Mouse (Mus musculus) MEL (cell line): ENCODE data around the gene Stx6. TPM values are rescaled to one million over a fixed set of nuclear protein-coding genes. Genes with fewer than 3 reads are reported as not detected.

Source experiments
- DNase-seq: peaks from one replicate; pipeline ENCODE4 v3.0.0; 2011; ENCODE audit warnings: low read depth, low spot score
- H3K27ac ChIP-seq: 2 replicates; pipeline ENCODE4 v1.5.1; 2012; ENCODE audit warnings: low read depth, mild to moderate bottlenecking, control low read depth, low read length, moderate library complexity; ENCODE audit not compliant: control insufficient read depth
- H3K27me3 ChIP-seq, 2 experiments: fragments of 150-350 bp in 1 of 2; sonication (generic) in 1 of 2; 2 replicates each; pipeline ENCODE4 v1.6.1; 2012; ENCODE audit warnings: low read length in 2 of 2, mild to moderate bottlenecking in 2 of 2, improper control_type of control experiment in 1 of 2, moderate library complexity in 1 of 2; ENCODE audit not compliant: insufficient read depth in 2 of 2, control insufficient read depth in 1 of 2
- H3K36me3 ChIP-seq, 2 experiments: 2 replicates each; pipeline ENCODE4 v1.6.1; 2012 to 2014; ENCODE audit warnings: low read length in 2 of 2, improper control_type of control experiment in 1 of 2, inconsistent platforms in 1 of 2, mild to moderate bottlenecking in 1 of 2; ENCODE audit not compliant: insufficient read depth in 2 of 2, control insufficient read depth in 1 of 2
- H3K4me1 ChIP-seq, 2 experiments: fragments of 150-350 bp in 1 of 2; sonication (generic) in 1 of 2; 2 replicates each; pipeline ENCODE4 v1.6.1; 2012; ENCODE audit warnings: low read length in 2 of 2, improper control_type of control experiment in 1 of 2, mild to moderate bottlenecking in 1 of 2; ENCODE audit not compliant: insufficient read depth in 2 of 2, control insufficient read depth in 1 of 2
- H3K4me3 ChIP-seq, 2 experiments: fragments of 150-350 bp in 1 of 2; sonication (generic) in 1 of 2; 2 replicates each; pipeline ENCODE4 v1.5.1; 2012; ENCODE audit warnings: low read depth in 2 of 2, low read length in 2 of 2, mild to moderate bottlenecking in 2 of 2, moderate library complexity in 2 of 2, control low read depth in 1 of 2, improper control_type of control experiment in 1 of 2; ENCODE audit not compliant: control insufficient read depth in 1 of 2, insufficient read depth in 1 of 2
- H3K79me2 ChIP-seq: 2 replicates; pipeline ENCODE4 v1.6.1; 2012; ENCODE audit warnings: mild to moderate bottlenecking, low read length, moderate library complexity; ENCODE audit not compliant: control insufficient read depth, poor library complexity, insufficient read depth
- H3K9ac ChIP-seq: 2 replicates; pipeline ENCODE4 v1.6.1; 2012; ENCODE audit warnings: low read depth, mild to moderate bottlenecking, control low read depth, low read length, moderate library complexity; ENCODE audit not compliant: control insufficient read depth, poor library complexity, severe bottlenecking
- H3K9me3 ChIP-seq: fragments of 150-350 bp; sonication (generic); replicated peaks from 2 replicates; pipeline ENCODE4 v1.6.1; 2012; ENCODE audit warnings: mild to moderate bottlenecking, low read length, improper control_type of control experiment, moderate library complexity; ENCODE audit not compliant: insufficient read depth
- CTCF ChIP-seq, 3 experiments: IDR thresholded peaks in 2 of 3; conservative IDR thresholded peaks in 1 of 3; 2 replicates each; pipeline ENCODE4 v1.5.1; 2011 to 2012; ENCODE audit warnings: low read length in 3 of 3, low read depth in 2 of 3, mild to moderate bottlenecking in 2 of 3, improper control_type of control experiment in 1 of 3, inconsistent platforms in 1 of 3, mixed read lengths in 1 of 3, moderate library complexity in 1 of 3; ENCODE audit not compliant: control insufficient read depth in 1 of 3, insufficient read depth in 1 of 3, poor library complexity in 1 of 3, severe bottlenecking in 1 of 3
- E2F4 ChIP-seq: IDR thresholded peaks from 2 replicates; pipeline ENCODE4 v1.6.1; 2011; ENCODE audit warnings: low read depth, low read length, improper control_type of control experiment, borderline replicate concordance
- ELF1 ChIP-seq: IDR thresholded peaks from 2 replicates; pipeline ENCODE4 v1.6.1; 2014; ENCODE audit warnings: low read depth, mild to moderate bottlenecking, inconsistent platforms, low read length, improper control_type of control experiment, moderate library complexity
- EP300 ChIP-seq, 2 experiments: IDR thresholded peaks; 2 replicates each; pipeline ENCODE4 v1.6.1; 2011; ENCODE audit warnings: improper control_type of control experiment in 2 of 2, low read length in 2 of 2, low read depth in 1 of 2, mild to moderate bottlenecking in 1 of 2
- ETS1 ChIP-seq: IDR thresholded peaks from 2 replicates; pipeline ENCODE4 v1.6.1; 2012; ENCODE audit warnings: low read depth, mild to moderate bottlenecking, inconsistent platforms, low read length, improper control_type of control experiment, moderate library complexity
- JUND ChIP-seq: IDR thresholded peaks from 2 replicates; pipeline ENCODE4 v1.6.1; 2011; ENCODE audit warnings: low read depth, mild to moderate bottlenecking, improper control_type of control experiment, low read length
- MAFK ChIP-seq: IDR thresholded peaks from 2 replicates; pipeline ENCODE4 v1.6.1; 2011; ENCODE audit warnings: low read depth, mild to moderate bottlenecking, low read length, improper control_type of control experiment, borderline replicate concordance
- MAZ ChIP-seq: IDR thresholded peaks from 2 replicates; pipeline ENCODE4 v1.6.1; 2012; ENCODE audit warnings: low read depth, mild to moderate bottlenecking, inconsistent platforms, low read length, improper control_type of control experiment
- MEF2A ChIP-seq: IDR thresholded peaks from 2 replicates; pipeline ENCODE4 v1.6.1; 2014; ENCODE audit warnings: low read depth, mild to moderate bottlenecking, inconsistent platforms, low read length, improper control_type of control experiment; ENCODE audit not compliant: poor library complexity, insufficient replicate concordance, severe bottlenecking; ENCODE audit errors: extremely low read depth
- MYB ChIP-seq: IDR thresholded peaks from 2 replicates; pipeline ENCODE4 v1.6.1; 2011; ENCODE audit warnings: mild to moderate bottlenecking, low read depth, low read length, improper control_type of control experiment
- MYC ChIP-seq: IDR thresholded peaks from 2 replicates; pipeline ENCODE4 v1.6.1; 2011; ENCODE audit warnings: low read depth, mild to moderate bottlenecking, low read length, improper control_type of control experiment, moderate library complexity
- NELFE ChIP-seq: IDR thresholded peaks from 2 replicates; pipeline ENCODE4 v1.6.1; 2011; ENCODE audit warnings: low read depth, low read length, improper control_type of control experiment
- NRF1 ChIP-seq: IDR thresholded peaks from 2 replicates; pipeline ENCODE4 v1.6.1; 2014; ENCODE audit warnings: low read depth, mild to moderate bottlenecking, inconsistent platforms, low read length, improper control_type of control experiment, moderate library complexity; ENCODE audit not compliant: poor library complexity, insufficient read depth, severe bottlenecking
- POLR2A ChIP-seq, 2 experiments: IDR thresholded peaks; 2 replicates each; pipeline ENCODE4 v1.6.1; 2011 to 2012; ENCODE audit warnings: low read length in 2 of 2, mild to moderate bottlenecking in 2 of 2, control low read depth in 1 of 2, improper control_type of control experiment in 1 of 2, low read depth in 1 of 2, moderate library complexity in 1 of 2; ENCODE audit not compliant: control insufficient read depth in 1 of 2, insufficient read depth in 1 of 2, poor library complexity in 1 of 2
- POLR2AphosphoS5 ChIP-seq: IDR thresholded peaks from 2 replicates; pipeline ENCODE4 v1.6.1; 2012; ENCODE audit warnings: low read depth, borderline replicate concordance, mild to moderate bottlenecking, inconsistent platforms, low read length, moderate library complexity, mixed read lengths
- RAD21 ChIP-seq: IDR thresholded peaks from 2 replicates; pipeline ENCODE4 v1.6.1; 2011; ENCODE audit warnings: mild to moderate bottlenecking, low read depth, low read length, improper control_type of control experiment
- RCOR1 ChIP-seq: IDR thresholded peaks from 2 replicates; pipeline ENCODE4 v1.6.1; 2012; ENCODE audit warnings: low read depth, mild to moderate bottlenecking, inconsistent platforms, low read length, improper control_type of control experiment
- SIN3A ChIP-seq: IDR thresholded peaks from 2 replicates; pipeline ENCODE4 v1.6.1; 2012; ENCODE audit warnings: low read length, improper control_type of control experiment, inconsistent platforms
- SMC3 ChIP-seq: IDR thresholded peaks from 2 replicates; pipeline ENCODE4 v1.6.1; 2011; ENCODE audit warnings: low read depth, low read length, improper control_type of control experiment
- TAL1 ChIP-seq: IDR thresholded peaks from 2 replicates; pipeline ENCODE4 v1.6.1; 2012; ENCODE audit warnings: mild to moderate bottlenecking, inconsistent platforms, low read length, moderate library complexity, mixed read lengths
- USF1 ChIP-seq: IDR thresholded peaks from 2 replicates; pipeline ENCODE4 v1.6.1; 2014; ENCODE audit warnings: low read depth, mild to moderate bottlenecking, inconsistent platforms, low read length, improper control_type of control experiment, moderate library complexity
- USF2 ChIP-seq, 2 experiments: IDR thresholded peaks; 2 replicates each; pipeline ENCODE4 v1.6.1; 2011 to 2012; ENCODE audit warnings: improper control_type of control experiment in 2 of 2, low read length in 2 of 2, borderline replicate concordance in 1 of 2, inconsistent platforms in 1 of 2, low read depth in 1 of 2, mild to moderate bottlenecking in 1 of 2; ENCODE audit not compliant: insufficient read depth in 1 of 2
- ZC3H11A ChIP-seq: IDR thresholded peaks from 2 replicates; pipeline ENCODE4 v1.6.1; 2012; ENCODE audit warnings: low read depth, mild to moderate bottlenecking, inconsistent platforms, low read length, improper control_type of control experiment
- ZKSCAN1 ChIP-seq: IDR thresholded peaks from 2 replicates; pipeline ENCODE4 v1.6.1; 2012; ENCODE audit warnings: low read depth, mild to moderate bottlenecking, inconsistent platforms, low read length, improper control_type of control experiment, moderate library complexity
- ZMIZ1 ChIP-seq: IDR thresholded peaks from 2 replicates; pipeline ENCODE4 v1.6.1; 2012; ENCODE audit warnings: low read depth, mild to moderate bottlenecking, inconsistent platforms, low read length, improper control_type of control experiment, moderate library complexity
- ZNF384 ChIP-seq: IDR thresholded peaks from 2 replicates; pipeline ENCODE4 v1.6.1; 2012; ENCODE audit warnings: low read depth, mild to moderate bottlenecking, inconsistent platforms, low read length, improper control_type of control experiment
- polyA plus RNA-seq, 2 experiments: library from polyadenylated mRNA; stranded (reverse) in 1 of 2; unstranded in 1 of 2; fragments of >175 nt in 1 of 2; fragments of >200 nt in 1 of 2; gene quantifications; 2 replicates each; pipeline versions ENCODE4 v1.2.1 to v1.2.4; 2012; ENCODE audit warnings: low replicate concordance in 2 of 2, low read depth in 1 of 2; ENCODE audit not compliant: insufficient read length in 2 of 2, insufficient read depth in 1 of 2, missing spikeins in 1 of 2
- total RNA-seq: library from RNA; depleted of rRNA; stranded (reverse); fragments of 300-350 nt; gene quantifications from 2 replicates; pipeline ENCODE4 v1.2.3, GENCODE M21; 2012

Stx6 gene
- total and polyA plus RNA-seq, 3 experiments, result 18.1 to 38.4 TPM; not detected in 1

DNA sequence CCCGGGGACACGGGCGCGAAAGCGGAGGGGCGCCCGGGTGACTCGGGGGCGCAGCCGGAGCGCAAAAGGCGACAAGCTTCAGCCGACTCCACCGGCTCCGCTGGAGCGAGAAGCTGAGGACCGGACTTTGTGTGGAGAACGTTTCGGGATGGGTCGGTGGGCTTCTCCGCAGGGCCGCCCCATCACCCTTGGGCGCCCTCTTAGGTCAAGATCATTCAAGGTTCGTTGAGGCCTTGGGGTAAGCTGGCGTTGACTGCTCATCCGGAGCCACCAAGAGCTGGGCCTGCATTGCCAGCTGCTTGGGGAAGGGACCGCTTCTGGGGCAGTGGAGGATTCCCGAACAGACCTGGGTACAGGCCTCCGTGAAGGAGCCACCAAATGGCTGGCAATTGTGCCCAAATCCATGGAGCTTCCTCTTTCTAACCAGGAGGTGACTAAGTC, 86.3 kb downstream of the Stx6 start:
- H3K9ac ChIP-seq, result no peak overlapping the region
- no peaks in the 10 kb centered on the region for H3K27me3 ChIP-seq
- no peaks in the 10 kb centered on the region for H3K9me3 ChIP-seq
- H3K79me2 ChIP-seq, result no peaks in the 10 kb centered on the region
- H3K4me3 ChIP-seq, result no peak overlapping the region
- no peak overlapping the region for H3K27ac ChIP-seq
- DNase-seq, result no peak
- no peaks in the 10 kb centered on the region for H3K36me3 ChIP-seq
- TF ChIP-seq E2F4 (no peak), MEF2A (no peak), TAL1 (no peak), ZKSCAN1 (no peak), MAZ (no peak), ZNF384 (no peak), NELFE (no peak), CTCF (IDR thresholded peaks at IDR 0.05 in 2 of 3, conservative IDR thresholded peaks at IDR 0.05 in 1 of 3; ENCODE audit: control insufficient read depth in 1 of 3, insufficient read depth in 1 of 3, low read depth in 2 of 3, low read length in 3 of 3, poor library complexity in 1 of 3, severe bottlenecking in 1 of 3) (no peak), EP300 (IDR thresholded peaks at IDR 0.05; ENCODE audit: low read depth in 1 of 2, low read length in 2 of 2) (no peak), SIN3A (no peak), ZMIZ1 (no peak), USF2 (IDR thresholded peaks at IDR 0.05; ENCODE audit: borderline replicate concordance in 1 of 2, insufficient read depth in 1 of 2, low read depth in 1 of 2, low read length in 2 of 2) (no peak), POLR2A (IDR thresholded peaks at IDR 0.05; ENCODE audit: control insufficient read depth in 1 of 2, insufficient read depth in 1 of 2, low read depth in 1 of 2, low read length in 2 of 2, poor library complexity in 1 of 2) (no peak), NRF1 (no peak), ETS1 (no peak), RAD21 (no peak), SMC3 (no peak), POLR2AphosphoS5 (no peak), MAFK (no peak)
- H3K4me1 ChIP-seq, result no peaks in the 10 kb centered on the region

DNA sequence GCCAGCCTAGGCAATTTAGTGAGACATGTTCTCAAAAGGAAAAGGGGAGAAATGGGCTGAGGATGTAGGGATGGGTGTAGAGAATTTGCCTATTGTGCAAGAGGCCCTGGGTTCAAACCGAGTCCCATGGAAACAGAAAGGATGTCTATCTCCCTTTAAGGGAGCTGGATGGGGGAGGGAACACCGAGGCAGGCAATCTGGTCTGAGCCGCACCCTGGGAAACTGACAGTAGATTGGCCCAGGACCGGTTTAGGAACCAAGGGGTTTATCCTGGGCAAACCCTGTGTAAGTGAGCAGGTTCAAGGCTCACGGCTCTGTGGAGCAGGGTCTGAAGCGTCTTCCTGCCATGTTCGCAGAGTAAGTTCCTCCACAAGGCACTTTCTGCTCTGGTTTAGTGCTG, 87.0 kb downstream of the Stx6 start:
- H3K27me3 ChIP-seq, result no peaks in the 10 kb centered on the region

More for the DNA sequence above, 87.0 kb downstream of the Stx6 start:
- no peaks in the 10 kb centered on the region for H3K79me2 ChIP-seq
- H3K4me1 ChIP-seq, result no peaks in the 10 kb centered on the region
- TF ChIP-seq TAL1 (no peak), ELF1 (no peak), USF1 (no peak), MEF2A (no peak), ZC3H11A (no peak), CTCF (IDR thresholded peaks at IDR 0.05 in 2 of 3, conservative IDR thresholded peaks at IDR 0.05 in 1 of 3; ENCODE audit: control insufficient read depth in 1 of 3, insufficient read depth in 1 of 3, low read depth in 2 of 3, low read length in 3 of 3, poor library complexity in 1 of 3, severe bottlenecking in 1 of 3) (no peak), MYC (no peak), RCOR1 (no peak), JUND (no peak), MYB (no peak), SMC3 (no peak)
- no peak for DNase-seq
- H3K9me3 ChIP-seq, result no peaks in the 10 kb centered on the region
- H3K36me3 ChIP-seq, result no peaks in the 10 kb centered on the region
- H3K4me3 ChIP-seq, result no peak overlapping the region
- no peak overlapping the region for H3K9ac ChIP-seq
- no peak overlapping the region for H3K27ac ChIP-seq
